22 mouse cellular contexts compared by ENCODE assay signal in the genomic region with DNA sequence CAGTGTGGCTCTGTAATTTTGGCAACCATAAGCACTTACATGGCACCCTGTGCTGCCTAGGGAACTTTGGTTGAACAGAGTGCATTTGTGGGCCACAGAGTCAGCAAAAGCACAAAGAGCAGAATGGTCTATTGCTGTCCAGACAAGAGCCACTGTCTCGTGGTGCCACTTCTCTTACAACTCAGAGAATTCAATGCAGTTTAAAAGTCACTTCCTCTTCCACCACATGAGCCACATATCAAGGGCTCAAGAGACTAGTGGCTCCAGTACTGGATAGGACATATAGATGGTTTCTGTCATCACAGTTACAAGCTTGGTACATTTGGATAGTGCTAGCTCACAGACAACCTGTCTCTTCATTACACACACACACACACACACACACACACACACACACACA. TPM values are rescaled to one million over a fixed set of nuclear protein-coding genes. Genes with fewer than 3 reads are reported as not detected.
DNase-seq lines count a peak whose midpoint lies in the region; ATAC-seq and TF ChIP-seq lines count a peak whose summit lies in the region.
"Had no signal": no experiment of that assay in that cellular context is flagged by ENCODE, and none has a peak within 500 bp of the region (broad histone marks: within the 10 kb centered on the region; RNA-seq: fewer than 3 reads in every experiment).

No protein-coding gene starts in this region.

- H3K9me3 ChIP-seq in lung, embryonic 15.5 days = no peaks in the 10 kb centered on the region; the same call in 1 of the 2 replicates
- H3K9me3 ChIP-seq: embryonic facial prominence, embryonic 12.5 days; liver, embryonic 12.5 days; midbrain, embryonic 10.5 days; neural tube, embryonic 13.5 days had no signal

- no peak for TF ChIP-seq CTCF in embryonic fibroblast, embryonic 13.5 days (IDR thresholded peaks at IDR 0.05; ENCODE audit: borderline replicate concordance, insufficient read depth, low read length)

- H3K4me1 ChIP-seq in lung, embryonic 15.5 days = peaks cover 16% of the 10 kb centered on the region
- H3K4me1 ChIP-seq in embryonic fibroblast, embryonic 13.5 days (ENCODE audit: control insufficient read depth, insufficient read depth, low read length) = peaks cover 8% of the 10 kb centered on the region; the same call in 1 of the 2 replicates
- H3K4me1 ChIP-seq: liver, embryonic 12.5 days had no signal

- H3K36me3 ChIP-seq in lung, embryonic 15.5 days = no peaks in the 10 kb centered on the region
- no peaks in the 10 kb centered on the region for H3K36me3 ChIP-seq in splenic B cell, adult 2 months (ENCODE audit: control insufficient read depth, insufficient read depth, low read length, poor library complexity, severe bottlenecking)
- H3K36me3 ChIP-seq: embryonic facial prominence, embryonic 12.5 days; liver, embryonic 12.5 days; midbrain, embryonic 10.5 days; neural tube, embryonic 13.5 days had no signal

- no peaks in the 10 kb centered on the region for H3K27me3 ChIP-seq in lung, embryonic 15.5 days
- H3K27me3 ChIP-seq in splenic B cell, adult 2 months (ENCODE audit: control insufficient read depth, insufficient read depth, low read length, poor library complexity, severe bottlenecking) = no peaks in the 10 kb centered on the region; the same call in 1 of the 2 replicates
- H3K27me3 ChIP-seq: liver, embryonic 12.5 days; neural tube, embryonic 13.5 days had no signal

- 42% methylated on average over 1 of the region's 1 CpGs for WGBS in lung, embryonic 15.5 days

- DNase-seq in frontal cortex, postnatal 36 days (ENCODE audit: low spot score in 2 of 2) = no peak
- DNase-seq in lung, postnatal 25 days (ENCODE audit: low spot score) = no peak
- peak; percentile 13 for DNase-seq in splenic B cell, adult 2 months (ENCODE audit: low read depth, low spot score)
- DNase-seq in spleen, adult 12 weeks (ENCODE audit: low spot score) = no peak
- no peak for DNase-seq in natural killer cell, adult 2 months (ENCODE audit: low spot score in 2 of 2)
- DNase-seq: B cell, adult 2 months; cerebellum, adult 9-10 months; heart, adult 18-20 months; heart, postnatal 36 days; kidney, adult 9 months; kidney, postnatal 36 days; right cerebral cortex, adult 18-20 months; thymus, adult 18-20 months; thymus, postnatal 4 days had no signal

- peak overlapping the region; percentile 74 for H3K27ac ChIP-seq in lung, embryonic 15.5 days
- peak overlapping the region; percentile 75 for H3K27ac ChIP-seq in embryonic fibroblast, embryonic 13.5 days (ENCODE audit: insufficient read depth, low read length)
- H3K27ac ChIP-seq: embryonic facial prominence, embryonic 12.5 days; left cerebral cortex, adult 2 months; liver, embryonic 12.5 days; midbrain, embryonic 10.5 days; neural tube, embryonic 13.5 days had no signal

- no peak overlapping the region for H3K9ac ChIP-seq in lung, embryonic 15.5 days
- H3K9ac ChIP-seq: embryonic facial prominence, embryonic 12.5 days; liver, embryonic 12.5 days; neural tube, embryonic 13.5 days had no signal

- TF ChIP-seq POLR2A in embryonic fibroblast, embryonic 13.5 days (IDR thresholded peaks at IDR 0.05; ENCODE audit: low read depth, low read length) = no peak

- no peak overlapping the region for H3K4me3 ChIP-seq in lung, embryonic 15.5 days
- no peak overlapping the region for H3K4me3 ChIP-seq in embryonic fibroblast, embryonic 13.5 days (ENCODE audit: insufficient read depth, low read length)
- H3K4me3 ChIP-seq: embryonic facial prominence, embryonic 12.5 days; left cerebral cortex, adult 2 months; liver, embryonic 12.5 days; midbrain, embryonic 10.5 days; neural tube, embryonic 13.5 days had no signal

- H3K4me2 ChIP-seq in lung, embryonic 15.5 days = no peak overlapping the region
- H3K4me2 ChIP-seq: embryonic facial prominence, embryonic 12.5 days; liver, embryonic 12.5 days; neural tube, embryonic 13.5 days had no signal

- ATAC-seq in frontal cortex, adult (ENCODE audit: low TSS enrichment) = peak; percentile 6; the same call in 1 of the 2 replicates
- 0 out of 2 replicates have a peak, but pooled peaks have one; percentile 4 for ATAC-seq in lung, embryonic 15.5 days (ENCODE audit: borderline replicate concordance, extremely low read depth, low FRiP score, low TSS enrichment)
- ATAC-seq: liver, embryonic 12.5 days had no signal

RNA-seq across cellular contexts. Expression of a gene that starts 28.7 kb away (rescaled TPM):
- polyA plus RNA-seq in lung, embryonic 15.5 days (2015; fragmentation: Nextera tagmentation; extraction: Ambion mirVana) = 11.0 and 12.0 TPM in 2 replicates
- 18.9 and 23.6 TPM in 2 replicates for polyA plus RNA-seq in embryonic fibroblast, embryonic 13.5 days (2011; ENCODE audit: insufficient read length, low read depth, missing spikeins)
